Mouse (Mus musculus) macrophage (primary cell): ENCODE results near the gene Cass4. TPM values are rescaled to one million over a fixed set of nuclear protein-coding genes. Genes with fewer than 3 reads are reported as not detected.

Experiments
- H3K27ac ChIP-seq: fragments of 350-480 bp; formaldehyde crosslinking; 2 replicates; pipeline ENCODE4 v1.9.0; 2021
- H3K36me3 ChIP-seq: fragments of 350-480 bp; formaldehyde crosslinking; 2 replicates; pipeline ENCODE4 v1.9.0; 2021; ENCODE audit errors: inconsistent target
- H3K4me3 ChIP-seq: fragments of 350-480 bp; formaldehyde crosslinking; 2 replicates; pipeline ENCODE4 v1.9.0; 2021; ENCODE audit errors: inconsistent target
- H3K79me2 ChIP-seq: fragments of 350-480 bp; formaldehyde crosslinking; 2 replicates; pipeline ENCODE4 v1.9.0; 2021; ENCODE audit errors: inconsistent target
- WGBS: methylation state at CpG from one replicate; pipeline ENCODE4 v1.1.7; 2026; ENCODE audit warnings: inconsistent platforms; ENCODE audit not compliant: missing documents; 5-methylcytosine and 5-hydroxymethylcytosine counted together
- polyA plus RNA-seq: library from polyadenylated mRNA; stranded (reverse); fragments of 250-400 nt; gene quantifications from 3 replicates; pipeline ENCODE4 v1.2.4, GENCODE M21; 2018; ENCODE audit warnings: inconsistent platforms
- total RNA-seq, 78 experiments: library from RNA; depleted of rRNA; stranded (reverse); fragments of 250-400 nt; gene quantifications; 1 replicate in 9 of 78; 2 replicates in 24 of 78; 3 replicates in 43 of 78; 4 replicates in 2 of 78; pipeline ENCODE4 v1.2.4; 2018; ENCODE audit warnings: inconsistent platforms in 56 of 78

The Cass4 gene
- total RNA-seq (2018; cell fraction: chromatin; rRNA removed), result 1 to 10 TPM in 14 of 26 experiments, under 1 TPM in 12; 0.19 to 9.7 (median 1.1) TPM
- 1 to 10 TPM in 10 of 26 experiments, under 1 TPM in 16; 0.13 to 4.9 (median 0.87) TPM for total RNA-seq (2018; cell fraction: cytosol; rRNA removed)
- 1 to 10 TPM in 17 of 26 experiments, under 1 TPM in 8, not detected in 1; 0.22 to 5.6 (median 1.4) TPM for total RNA-seq (2018; cell fraction: nucleus; rRNA removed)
- 0.40 to 3.1 TPM (median 0.60 TPM) in 3 replicates for polyA plus RNA-seq

DNA sequence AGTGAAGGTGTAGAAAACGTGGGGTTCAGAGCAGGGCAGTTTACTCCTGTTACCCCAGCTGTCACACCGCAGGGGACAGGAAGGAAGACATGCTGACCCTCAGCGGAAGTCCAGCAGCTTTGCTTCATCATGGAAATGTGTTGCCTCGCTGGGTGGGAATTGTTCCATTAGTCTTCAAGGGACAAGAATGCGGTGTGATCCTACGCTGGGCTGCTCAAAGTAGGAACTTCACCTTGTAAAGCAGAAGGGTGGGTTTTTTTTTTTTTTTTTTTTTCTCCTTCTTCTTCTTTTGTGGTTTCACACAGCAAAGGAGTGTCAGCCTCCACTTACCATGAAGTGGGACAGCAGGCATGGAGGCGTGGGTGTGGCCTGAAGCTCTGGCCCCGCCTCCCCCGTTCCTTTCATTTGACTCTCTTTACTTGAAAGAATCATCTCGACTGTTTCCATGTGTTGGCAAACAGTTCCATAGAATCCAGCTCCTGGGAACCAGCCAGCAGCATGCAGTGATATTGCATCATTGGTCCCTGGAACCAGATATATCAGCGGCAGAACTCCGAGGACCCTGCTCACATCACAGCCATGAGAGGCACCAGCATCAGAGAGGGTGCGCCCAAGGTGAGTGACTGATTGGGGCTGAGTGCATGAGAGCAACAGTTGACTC lies at the start of gene Cass4:
Cass4 (plus strand) TSS at position 404 of the 661 bp plus-strand sequence.
- Histone ChIP-seq H3K36me3 (no peaks in the 10 kb centered on the region), H3K79me2 (0 out of 2 replicates have a peak, but pooled peaks cover 11% of the 10 kb centered on the region), H3K4me3 (peak within 1 kb of the TSS; percentile 31), H3K27ac (peak within 1 kb of the TSS; percentile 42)
- 8% methylated on average over 12 of the region's 13 CpGs for WGBS

DNA sequence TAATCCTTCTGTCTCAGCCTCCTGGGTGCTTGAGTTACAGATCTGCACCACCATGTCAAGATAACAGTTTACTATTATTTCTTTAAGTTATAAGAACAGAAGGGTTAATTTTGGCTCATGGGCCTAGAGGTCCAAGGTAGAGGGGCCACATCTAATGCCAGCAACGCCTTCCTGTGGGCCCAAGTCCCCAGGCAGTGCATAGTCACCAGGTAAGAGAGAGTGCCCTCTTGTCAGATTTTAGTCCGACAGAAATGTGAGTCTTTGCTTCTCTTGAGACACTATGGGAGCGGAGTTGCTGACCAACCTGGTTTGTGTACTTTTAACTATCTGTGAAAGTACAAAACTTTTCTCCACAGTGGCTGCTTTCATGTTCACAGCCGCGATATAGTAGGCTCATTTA lies 48.9 kb upstream of the Cass4 start:
- Histone ChIP-seq H3K36me3 (no peaks in the 10 kb centered on the region), H3K79me2 (no peaks in the 10 kb centered on the region), H3K4me3 (no peak overlapping the region; the same call in 1 of the 2 replicates), H3K27ac (no peak overlapping the region)
- WGBS, result 36% methylated on average over 5 of the region's 5 CpGs

DNA sequence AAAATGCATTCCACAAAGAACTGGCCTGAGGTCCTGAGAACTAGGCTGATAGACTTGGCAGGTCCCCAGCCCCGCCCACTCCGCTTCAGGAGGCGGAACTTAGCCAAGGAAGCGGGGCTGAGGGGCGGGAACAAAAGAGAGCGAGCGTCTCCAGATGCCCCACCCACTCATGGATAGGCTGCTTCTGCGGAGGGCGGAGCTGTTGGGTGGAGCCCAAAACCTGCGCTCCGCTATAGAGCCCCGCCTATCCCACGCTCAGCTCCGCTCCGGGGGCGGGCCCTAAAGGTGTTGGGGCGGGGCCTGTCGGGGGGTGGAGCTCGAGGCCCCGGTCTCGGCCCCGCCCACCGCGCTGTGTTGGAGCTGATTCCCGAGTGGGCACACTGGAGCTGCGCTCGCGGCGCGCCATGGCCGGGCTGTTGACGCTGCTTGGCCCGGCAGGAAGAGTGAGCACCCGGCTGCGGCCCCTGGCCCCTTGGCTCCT lies 48.3 kb upstream of the Cass4 start, which contains the start of gene Fam210b:
Fam210b (plus strand) TSS at position 308 of the 481 bp plus-strand sequence.
- H3K4me3 ChIP-seq, result peak within 1 kb of the TSS; percentile 52
- WGBS, result 2% methylated on average over 35 of the region's 35 CpGs
- no peaks in the 10 kb centered on the region for H3K36me3 ChIP-seq
- no peak within 1 kb of the TSS for H3K27ac ChIP-seq
- no peaks in the 10 kb centered on the region for H3K79me2 ChIP-seq

DNA sequence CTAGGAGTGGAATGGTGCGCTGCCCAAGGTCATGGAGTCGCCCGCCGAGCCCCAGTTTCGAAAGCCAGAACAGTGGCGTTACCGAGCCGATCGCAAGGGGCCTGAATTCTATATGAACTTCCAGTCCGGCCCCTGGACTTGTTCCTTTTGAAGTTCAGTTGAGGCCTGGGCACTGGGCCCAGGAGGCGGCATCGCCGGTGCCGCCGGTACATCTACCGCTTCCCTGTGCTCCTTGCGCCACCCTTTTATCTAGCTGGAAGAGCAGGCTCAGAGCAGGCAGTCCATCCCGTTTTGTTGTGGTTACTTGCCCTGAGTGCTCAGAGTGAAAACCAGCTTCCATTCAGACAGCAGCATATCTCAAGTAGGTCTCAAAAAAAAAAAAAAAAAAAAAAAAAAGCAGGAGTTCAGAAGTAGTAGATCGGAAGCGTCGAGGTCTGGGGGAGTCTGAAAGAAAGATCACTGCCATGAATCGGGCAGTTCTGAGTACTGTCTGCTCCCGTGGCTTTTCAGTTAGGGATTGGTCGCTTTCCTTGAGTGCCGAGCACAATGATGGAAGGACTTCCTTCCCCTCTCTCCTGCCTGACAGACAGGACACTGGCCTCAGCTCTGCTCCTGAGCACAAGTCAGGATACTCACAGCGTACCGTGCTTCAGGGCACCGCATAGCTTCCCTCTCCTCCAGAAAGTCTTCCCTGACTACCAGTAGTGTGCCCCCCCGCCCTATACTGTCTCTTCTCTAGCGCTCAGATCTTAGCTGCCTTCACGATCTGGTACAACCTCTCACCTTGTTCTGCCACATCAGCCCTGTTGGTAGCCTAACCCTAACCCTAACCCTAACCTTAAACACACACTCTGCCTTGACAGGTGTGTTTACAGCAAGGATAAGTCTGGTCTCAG lies 47.3 kb upstream of the Cass4 start:
- H3K27ac ChIP-seq, result no peak overlapping the region
- peak overlapping the region; percentile 52 for H3K4me3 ChIP-seq
- no peaks in the 10 kb centered on the region for H3K79me2 ChIP-seq
- H3K36me3 ChIP-seq, result no peaks in the 10 kb centered on the region
- 20% methylated on average over 31 of the region's 31 CpGs for WGBS

DNA sequence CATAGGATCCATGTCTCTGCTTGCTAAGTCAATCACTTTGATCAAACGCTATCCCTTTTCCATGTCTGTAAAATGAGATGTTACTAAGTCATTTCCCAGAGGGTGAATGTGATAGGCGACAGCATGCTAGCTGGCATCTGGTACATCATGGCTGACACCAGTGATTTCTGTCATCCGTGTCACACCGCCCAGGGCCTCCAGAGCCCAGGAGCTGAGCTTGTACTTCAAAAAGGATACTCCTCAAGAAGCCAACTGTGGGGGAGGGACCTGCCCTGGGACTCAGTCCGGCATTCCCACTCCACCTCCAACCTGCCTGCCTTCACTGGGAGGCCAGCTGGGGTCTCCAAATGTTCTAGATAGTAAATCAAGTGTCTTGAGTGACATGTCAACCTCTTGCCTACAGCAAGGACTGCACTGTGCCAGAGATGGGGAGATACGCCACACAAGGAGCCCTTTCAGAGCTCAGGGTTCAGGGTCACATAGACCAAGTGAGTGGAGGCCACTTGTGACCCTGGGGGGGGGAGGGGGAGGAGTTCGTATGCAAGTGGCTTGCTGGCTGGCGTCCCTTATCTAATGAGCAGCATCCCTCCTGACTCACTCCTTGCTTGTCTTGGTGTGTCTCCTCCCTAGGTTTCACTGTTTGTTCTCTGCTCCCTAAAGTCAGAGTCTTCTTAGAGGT lies 46.5 kb upstream of the Cass4 start:
- 96% methylated on average over 8 of the region's 8 CpGs for WGBS
- H3K79me2 ChIP-seq, result no peaks in the 10 kb centered on the region
- no peak overlapping the region for H3K27ac ChIP-seq
- H3K4me3 ChIP-seq, result no peak overlapping the region
- no peaks in the 10 kb centered on the region for H3K36me3 ChIP-seq

DNA sequence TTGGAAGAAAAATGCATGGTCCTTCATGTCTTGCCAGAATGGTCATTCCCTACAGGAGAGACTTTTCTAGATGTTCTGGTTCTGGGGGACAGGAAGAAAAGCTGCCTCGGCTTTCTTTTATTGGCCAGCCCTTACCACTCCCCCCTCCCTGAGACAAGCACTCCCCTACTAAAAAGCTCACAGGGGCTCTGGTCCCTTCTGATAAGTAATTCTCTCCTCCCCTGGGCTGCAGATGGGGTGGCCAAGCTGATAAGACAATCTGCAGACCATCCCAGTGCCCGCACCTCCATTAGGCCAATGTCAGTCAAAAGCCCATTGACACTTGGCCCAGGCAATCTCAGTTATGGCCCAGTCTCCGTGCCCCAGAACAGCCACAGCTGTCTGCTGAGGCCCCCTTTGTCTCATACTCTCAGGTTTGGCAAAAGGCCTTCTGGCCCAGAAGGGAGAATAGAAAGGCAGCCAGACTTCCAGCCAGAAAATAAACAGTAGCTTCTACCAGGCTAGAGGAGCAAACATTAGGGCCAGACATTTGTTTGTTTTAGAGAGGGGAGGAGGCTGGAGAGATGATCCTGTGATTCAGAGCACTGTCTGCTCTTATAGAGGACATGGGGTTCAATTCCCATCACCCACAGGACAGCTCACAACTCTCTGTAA lies 45.2 kb upstream of the Cass4 start:
- H3K36me3 ChIP-seq, result no peaks in the 10 kb centered on the region
- H3K4me3 ChIP-seq, result no peak overlapping the region
- no peak overlapping the region for H3K27ac ChIP-seq
- 83% methylated on average over 3 of the region's 3 CpGs for WGBS
- no peaks in the 10 kb centered on the region for H3K79me2 ChIP-seq

DNA sequence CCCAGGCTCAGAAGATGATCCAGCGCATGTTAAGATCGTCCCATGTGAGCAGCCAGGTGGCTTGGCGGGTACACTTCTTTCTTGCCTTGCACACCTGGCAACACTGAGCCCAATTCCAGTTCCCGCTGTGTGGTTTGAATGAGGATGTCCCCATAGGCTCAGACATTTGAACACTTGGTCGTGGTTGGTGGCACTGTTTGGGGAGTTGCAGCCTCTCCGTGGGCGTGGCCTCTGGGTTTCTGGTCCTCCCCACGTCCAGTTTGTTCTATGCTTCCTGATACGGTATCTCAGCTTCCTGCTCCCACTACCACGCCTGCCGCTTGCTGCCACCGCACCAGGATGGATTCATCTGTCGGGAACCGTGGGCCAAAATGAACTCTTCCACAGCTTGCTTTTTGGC lies 43.8 kb upstream of the Cass4 start:
- Histone ChIP-seq H3K4me3 (no peak overlapping the region), H3K27ac (no peak overlapping the region), H3K79me2 (no peaks in the 10 kb centered on the region), H3K36me3 (no peaks in the 10 kb centered on the region)
- 89% methylated on average over 14 of the region's 14 CpGs for WGBS

DNA sequence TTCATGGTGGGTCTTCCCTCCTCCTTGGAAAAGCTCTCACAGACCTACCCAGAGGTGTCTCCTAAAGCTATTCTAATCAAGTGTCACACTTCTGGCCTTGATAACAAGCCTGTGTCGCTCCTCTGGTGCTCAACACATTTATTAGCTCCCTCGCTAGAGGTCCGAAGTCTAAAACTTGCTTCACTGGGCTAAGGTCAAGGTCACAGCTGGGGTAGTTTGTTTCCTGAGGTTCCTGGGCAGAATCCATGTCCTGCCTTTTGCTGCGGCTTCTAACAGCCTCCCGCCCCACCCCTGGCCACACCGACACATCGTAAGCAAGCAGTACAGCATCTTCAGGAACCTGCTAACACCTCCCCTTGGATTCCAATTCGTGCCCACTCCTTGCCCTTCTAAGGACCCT lies 42.8 kb upstream of the Cass4 start:
- Histone ChIP-seq H3K36me3 (no peaks in the 10 kb centered on the region), H3K27ac (no peak overlapping the region), H3K79me2 (no peaks in the 10 kb centered on the region), H3K4me3 (no peak overlapping the region)
- 96% methylated on average over 8 of the region's 8 CpGs for whole genome bisulfite sequencing

DNA sequence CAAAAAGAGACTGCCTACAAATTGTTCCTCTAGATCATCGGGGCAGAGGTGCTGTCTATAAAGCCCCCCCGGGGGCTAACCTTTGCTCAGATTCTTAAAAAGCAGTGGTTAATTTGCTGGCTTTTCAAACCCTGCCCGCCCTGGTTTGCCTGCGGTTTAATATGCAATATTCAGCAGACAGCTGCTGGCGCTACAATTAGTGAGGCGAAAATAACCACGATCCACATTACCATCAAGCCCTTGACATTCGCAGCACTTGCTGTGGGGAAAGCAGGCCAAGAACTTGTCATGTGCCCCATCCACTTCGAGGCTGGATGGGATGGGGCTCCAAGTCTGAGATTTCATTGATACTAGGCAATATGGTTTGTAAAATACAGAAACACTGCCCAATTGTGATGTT lies 40.4 kb upstream of the Cass4 start:
- Histone ChIP-seq H3K27ac (no peak overlapping the region), H3K79me2 (no peaks in the 10 kb centered on the region), H3K36me3 (peaks cover 3% of the 10 kb centered on the region; the same call in 1 of the 2 replicates), H3K4me3 (no peak overlapping the region)
- 96% methylated on average over 9 of the region's 9 CpGs for WGBS

DNA sequence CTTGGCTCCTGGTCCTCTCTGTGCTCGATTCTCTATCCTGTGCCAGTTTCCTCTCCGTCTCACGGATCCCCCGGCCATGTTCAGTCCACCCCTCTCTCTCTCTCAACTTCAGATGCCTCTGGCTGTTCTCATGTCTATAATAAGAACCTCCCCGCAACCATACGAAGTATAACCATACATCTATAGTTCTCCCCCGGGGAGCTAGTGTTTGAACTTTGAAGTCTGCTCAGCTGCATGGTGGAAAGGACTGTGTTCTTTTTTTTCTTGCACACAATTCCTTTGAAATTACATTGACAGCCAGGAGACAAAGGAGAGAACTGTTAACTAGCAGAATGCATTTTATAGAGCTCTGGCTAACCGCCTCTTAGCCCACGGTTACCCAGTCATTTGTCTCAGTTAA lies 38.8 kb upstream of the Cass4 start:
- whole genome bisulfite sequencing, result 93% methylated on average over 9 of the region's 9 CpGs
- H3K79me2 ChIP-seq, result no peaks in the 10 kb centered on the region
- H3K36me3 ChIP-seq, result peaks cover 3% of the 10 kb centered on the region; the same call in 1 of the 2 replicates
- H3K4me3 ChIP-seq, result no peak overlapping the region
- H3K27ac ChIP-seq, result no peak overlapping the region

DNA sequence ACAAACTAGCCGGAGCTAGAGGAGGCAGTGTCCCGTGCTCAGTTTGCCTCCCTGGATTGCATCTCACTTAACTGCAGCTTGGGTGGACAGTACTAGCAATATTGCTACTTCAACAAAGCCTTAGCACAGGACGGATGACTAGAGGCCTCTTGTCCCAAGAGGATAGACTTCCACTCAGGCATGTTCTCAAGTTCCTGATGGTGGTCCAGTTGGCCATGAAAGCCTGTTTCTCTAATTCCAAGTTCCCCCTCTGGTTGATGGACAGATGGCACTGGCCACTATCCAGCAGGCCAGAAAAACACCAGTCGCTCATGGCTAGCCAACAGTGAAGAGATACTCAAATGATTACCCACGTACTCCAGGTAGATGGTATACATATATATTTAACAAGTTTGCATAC lies 37.8 kb upstream of the Cass4 start:
- Histone ChIP-seq H3K36me3 (peaks cover 3% of the 10 kb centered on the region; the same call in 1 of the 2 replicates), H3K27ac (no peak overlapping the region), H3K79me2 (peaks cover 10% of the 10 kb centered on the region; the same call in 1 of the 2 replicates), H3K4me3 (no peak overlapping the region)
- 94% methylated on average over 5 of the region's 5 CpGs for WGBS

DNA sequence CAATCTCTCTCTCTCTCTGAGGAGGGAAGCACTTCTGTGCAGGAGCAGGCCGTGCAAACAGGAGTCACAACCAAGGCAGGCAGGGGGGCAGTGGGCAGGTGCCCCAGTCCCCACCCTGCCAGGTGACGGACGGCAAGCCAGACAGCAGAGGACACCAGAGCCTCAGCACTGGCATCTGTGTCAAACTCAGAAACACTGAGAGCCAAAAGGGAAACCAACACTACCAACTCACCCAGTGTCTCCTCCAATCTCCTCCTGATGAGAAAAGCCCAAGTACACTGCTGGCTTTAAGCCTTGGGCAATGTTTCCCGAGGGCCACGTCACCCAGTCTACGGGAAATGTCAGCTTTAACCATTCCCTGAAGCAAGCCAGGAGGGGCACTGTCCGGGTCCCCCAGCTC lies 30.4 kb upstream of the Cass4 start:
- H3K27ac ChIP-seq, result no peak overlapping the region
- H3K4me3 ChIP-seq, result no peak overlapping the region
- no peaks in the 10 kb centered on the region for H3K36me3 ChIP-seq
- WGBS, result 92% methylated on average over 7 of the region's 7 CpGs
- H3K79me2 ChIP-seq, result peaks cover 82% of the 10 kb centered on the region

DNA sequence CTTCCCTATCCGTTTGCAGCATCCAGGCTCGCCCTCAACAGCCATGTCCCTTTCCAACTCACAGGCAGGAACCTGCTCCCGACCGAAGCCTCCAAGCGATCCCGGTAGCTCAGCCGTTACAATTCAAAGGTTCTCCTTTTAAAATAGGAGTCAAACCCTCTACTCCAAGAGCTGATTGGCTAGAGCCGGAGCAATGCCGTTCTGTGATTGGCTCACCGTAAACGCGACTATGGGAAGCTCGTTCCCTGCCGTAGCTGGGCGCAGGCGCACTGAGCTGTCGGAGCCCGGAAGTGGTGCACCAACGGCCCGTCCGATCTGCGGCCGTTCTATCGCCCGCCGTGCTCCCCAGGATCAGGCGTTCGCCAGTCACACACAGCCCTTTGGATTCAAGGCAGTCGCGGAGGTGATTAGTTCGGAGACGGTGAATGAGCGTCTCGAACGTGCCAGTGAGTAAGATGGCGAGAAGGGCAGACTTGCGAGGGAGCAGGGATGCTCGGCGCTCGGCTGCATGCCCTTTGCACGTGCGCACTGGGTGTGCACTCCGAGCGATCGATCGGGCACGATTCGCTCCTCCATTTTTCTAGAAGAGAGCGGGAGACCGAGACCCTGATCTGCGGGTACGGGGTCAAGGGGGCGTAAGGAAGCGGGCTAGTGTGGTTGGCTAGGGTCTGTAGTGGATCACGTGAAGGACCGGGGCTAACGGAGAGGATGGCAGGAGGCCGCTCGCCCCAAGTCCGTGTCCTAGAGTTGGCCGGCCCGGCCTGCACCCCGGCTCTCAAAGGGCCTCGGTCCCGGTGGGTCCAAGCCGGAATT lies 23.0 kb upstream of the Cass4 start, which contains the start of the genes Aurka and Cstf1:
Aurka (minus strand) TSS at position 125 of the 813 bp plus-strand sequence.
Cstf1 (plus strand) TSS at position 271 of the 813 bp plus-strand sequence.
- WGBS, result under 1% methylated on average over 65 of the region's 66 CpGs
- H3K79me2 ChIP-seq, result peaks cover 88% of the 10 kb centered on the region

More for the DNA sequence above, 23.0 kb upstream of the Cass4 start, which contains the start of the genes Aurka and Cstf1:
- Histone ChIP-seq H3K27ac (peak within 1 kb of the TSS; percentile 88), H3K36me3 (peaks cover 24% of the 10 kb centered on the region), H3K4me3 (peak within 1 kb of the TSS; percentile 87)
